Mouse (Mus musculus): ENCODE results near the gene Mtfr1l. TPM values are rescaled to one million over a fixed set of nuclear protein-coding genes. Genes with fewer than 3 reads are reported as not detected.
"Not testable (repeated sequence)": the region's sequence is repeated elsewhere in the genome, so short reads cannot be mapped to it uniquely, and the experiment has no call there.

Mtfr1l gene
- total and polyA plus RNA-seq, 3 experiments, result 54.5 to 119 (median 55.6) TPM

DNA sequence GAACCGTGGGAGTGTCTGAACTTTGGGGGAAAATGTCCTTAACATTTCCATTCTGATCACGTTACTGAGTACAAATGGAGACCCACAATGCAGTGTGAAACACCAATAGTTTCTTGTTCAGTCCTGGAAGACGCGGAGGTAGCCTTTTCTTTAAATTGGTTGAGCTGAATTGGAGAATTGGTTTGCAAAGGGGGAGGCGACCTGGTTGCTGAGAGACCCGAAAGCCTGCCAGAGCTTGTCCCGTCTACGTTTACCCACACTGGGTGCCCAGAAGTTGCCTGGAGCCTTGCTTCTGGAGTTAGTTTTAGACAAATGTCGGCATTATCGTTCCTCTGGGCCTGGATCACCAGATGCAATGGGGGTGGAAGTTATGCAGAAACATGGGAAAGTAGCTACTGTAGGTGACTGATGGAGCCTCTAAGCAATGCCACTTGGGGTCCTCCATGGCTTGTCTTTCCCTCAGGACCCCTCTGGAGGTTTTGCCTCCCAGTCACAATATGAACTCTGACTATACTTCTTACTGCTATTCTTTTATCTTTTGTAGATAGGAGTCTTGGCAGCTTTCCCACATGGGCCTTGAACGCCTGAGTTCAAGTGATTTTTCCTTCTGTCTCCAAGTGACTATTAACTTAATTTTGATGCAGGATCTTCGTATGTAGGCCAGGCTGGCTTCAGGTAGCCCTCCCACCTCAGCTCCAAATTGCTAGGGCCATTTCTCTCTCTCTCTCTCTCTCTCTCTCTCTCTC lies 37.0 kb downstream of the Mtfr1l start:
- H3K9me3 ChIP-seq (replicated peaks), result no peaks in the 10 kb centered on the region
- no peak for TF ChIP-seq POLR2AphosphoS5 (IDR thresholded peaks at IDR 0.05; ENCODE audit: insufficient replicate concordance, low read depth, low read length)
- TF ChIP-seq CTCF (IDR thresholded peaks at IDR 0.05; ENCODE audit: low read depth, low read length), result no peak
- no peak for TF ChIP-seq GATA1 (IDR thresholded peaks at IDR 0.05; ENCODE audit: borderline replicate concordance, low read length)
- no peak for TF ChIP-seq TAL1 (conservative IDR thresholded peaks at IDR 0.05; ENCODE audit: low read depth, low read length)
- TF ChIP-seq GATA2 (IDR thresholded peaks at IDR 0.05; ENCODE audit: borderline replicate concordance, low read depth, low read length), result no peak
- peaks cover 70% of the 10 kb centered on the region for H3K4me1 ChIP-seq (ENCODE audit: insufficient read depth, low read depth, low read length)

DNA sequence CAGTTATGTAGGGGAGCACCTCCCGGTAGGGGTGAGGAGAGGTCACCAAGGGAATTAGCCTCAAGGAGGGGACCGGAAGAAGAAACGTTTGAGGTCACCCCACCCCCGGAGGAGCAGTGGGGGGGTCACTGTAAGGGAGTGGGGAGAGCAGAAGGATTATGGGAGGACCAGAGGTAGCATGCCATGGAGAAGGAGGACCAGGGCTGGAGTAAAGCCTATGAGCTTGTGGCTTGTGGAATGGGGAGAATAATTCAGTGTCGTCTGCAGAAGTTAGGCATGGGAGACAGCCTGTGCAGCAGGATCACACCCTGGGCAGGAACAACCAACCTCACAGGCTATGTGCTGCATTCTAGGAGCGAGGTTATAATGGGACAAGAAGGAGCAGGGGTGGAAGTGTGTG lies 38.0 kb downstream of the Mtfr1l start:
- ATAC-seq (ENCODE audit: extremely low read depth, insufficient number of reproducible peaks, low FRiP score, poor library complexity, severe bottlenecking), result no peak
- H3K4me3 ChIP-seq (ENCODE audit: low read depth, low read length), result peak overlapping the region; percentile 73
- H3K4me1 ChIP-seq (ENCODE audit: insufficient read depth, low read depth, low read length), result peaks cover 78% of the 10 kb centered on the region
- DNase-seq (ENCODE audit: low spot score), result no peak
- TF ChIP-seq POLR2AphosphoS5 (IDR thresholded peaks at IDR 0.05; ENCODE audit: insufficient replicate concordance, low read depth, low read length), result no peak
- no peak for TF ChIP-seq TAL1 (conservative IDR thresholded peaks at IDR 0.05; ENCODE audit: low read depth, low read length)
- no peak for TF ChIP-seq GATA1 (IDR thresholded peaks at IDR 0.05; ENCODE audit: borderline replicate concordance, low read length)
- H3K36me3 ChIP-seq (replicated peaks), result peaks cover 33% of the 10 kb centered on the region
- no peaks in the 10 kb centered on the region for H3K9me3 ChIP-seq (replicated peaks)
- peaks cover under 1% of the 10 kb centered on the region; the same call in 1 of the 2 replicates for H3K27me3 ChIP-seq (ENCODE audit: insufficient read depth, low read length)

More for the DNA sequence above, 37.0 kb downstream of the Mtfr1l start:
- Histone ChIP-seq H3K36me3 (replicated peaks) (peaks cover 38% of the 10 kb centered on the region), H3K4me3 (ENCODE audit: low read depth, low read length) (peak overlapping the region; percentile 73; the same call in 1 of the 2 replicates), H3K27me3 (ENCODE audit: insufficient read depth, low read length) (no peaks in the 10 kb centered on the region)
- DNase-seq (ENCODE audit: low spot score) (no peak), ATAC-seq (ENCODE audit: extremely low read depth, insufficient number of reproducible peaks, low FRiP score, poor library complexity, severe bottlenecking) (no peak)

DNA sequence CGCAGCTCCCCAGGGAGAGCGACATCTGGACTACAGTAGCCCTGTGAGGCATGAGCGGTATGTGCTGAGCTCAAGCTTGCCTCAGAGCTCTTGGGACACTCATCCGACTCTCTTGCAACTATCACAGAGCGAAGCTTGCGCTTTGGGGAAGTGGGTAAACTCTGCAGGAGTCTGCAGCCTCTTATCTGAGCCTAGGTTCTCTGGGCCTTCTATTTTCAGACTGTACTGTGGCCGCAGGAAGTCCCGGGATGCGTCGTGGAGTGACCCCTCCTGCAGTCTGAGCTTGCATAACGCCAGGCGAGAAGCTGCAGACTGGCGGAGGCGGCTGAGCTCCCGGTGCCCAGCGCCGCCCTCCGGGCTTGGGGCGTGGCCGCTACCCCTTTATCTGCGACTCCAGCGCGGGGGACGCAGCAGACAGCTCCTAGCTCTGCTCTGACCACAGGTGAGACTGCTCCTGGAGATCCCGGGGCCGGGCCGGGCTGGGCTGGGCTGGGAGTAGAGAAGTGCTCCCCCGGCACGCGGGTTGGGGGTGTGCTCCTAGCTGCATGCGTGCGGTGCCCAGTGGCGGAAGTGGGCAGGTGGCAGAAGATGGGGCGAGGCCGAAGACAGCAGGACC lies 38.5 kb downstream of the Mtfr1l start, which contains the start of gene Paqr7:
Gene Paqr7 (plus strand): TSS at position 103 of the 616 bp plus-strand sequence.
- peaks cover 28% of the 10 kb centered on the region for H3K36me3 ChIP-seq (replicated peaks)
- H3K9me3 ChIP-seq (replicated peaks), result no peaks in the 10 kb centered on the region
- TF ChIP-seq CTCF (IDR thresholded peaks at IDR 0.05; ENCODE audit: low read depth, low read length) (no peak), GATA1 (IDR thresholded peaks at IDR 0.05; ENCODE audit: borderline replicate concordance, low read length) (no peak), GATA2 (IDR thresholded peaks at IDR 0.05; ENCODE audit: borderline replicate concordance, low read depth, low read length) (no peak), POLR2AphosphoS5 (IDR thresholded peaks at IDR 0.05; ENCODE audit: insufficient replicate concordance, low read depth, low read length) (no peak), TAL1 (conservative IDR thresholded peaks at IDR 0.05; ENCODE audit: low read depth, low read length) (no peak; the same call in 1 of the 2 replicates)
- peak within 1 kb of the TSS; percentile 73 for H3K4me3 ChIP-seq (ENCODE audit: low read depth, low read length)
- DNase-seq (ENCODE audit: low spot score), result peak; percentile 68
- peak; percentile 12; the same call in 1 of the 2 replicates for ATAC-seq (ENCODE audit: extremely low read depth, insufficient number of reproducible peaks, low FRiP score, poor library complexity, severe bottlenecking)
- peaks cover 5% of the 10 kb centered on the region; the same call in 1 of the 2 replicates for H3K27me3 ChIP-seq (ENCODE audit: insufficient read depth, low read length)
- peaks cover 75% of the 10 kb centered on the region for H3K4me1 ChIP-seq (ENCODE audit: insufficient read depth, low read depth, low read length)

DNA sequence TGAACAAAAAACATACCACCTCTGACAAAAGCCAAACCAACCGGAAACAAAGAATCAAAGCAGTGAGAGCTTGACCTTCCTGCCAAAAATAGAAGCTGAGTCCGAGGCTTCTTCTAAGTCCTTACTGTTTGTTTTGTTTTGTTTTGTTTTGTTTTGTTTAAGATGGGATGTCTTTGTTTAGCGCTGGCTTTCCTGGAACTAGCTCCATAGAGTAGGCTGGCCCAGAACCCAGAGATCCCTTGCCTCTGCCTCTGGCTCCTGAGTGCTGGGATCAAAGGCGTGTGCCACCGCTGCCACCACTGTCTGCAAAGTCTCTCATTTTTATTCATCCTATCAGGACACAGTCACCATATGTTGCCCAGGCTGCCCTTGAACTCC lies 39.7 kb downstream of the Mtfr1l start:
- Histone ChIP-seq H3K36me3 (replicated peaks) (peaks cover 16% of the 10 kb centered on the region), H3K27me3 (ENCODE audit: insufficient read depth, low read length) (peaks cover 9% of the 10 kb centered on the region; the same call in 1 of the 2 replicates), H3K4me3 (ENCODE audit: low read depth, low read length) (no peak overlapping the region; the same call in 1 of the 2 replicates), H3K4me1 (ENCODE audit: insufficient read depth, low read depth, low read length) (peaks cover 76% of the 10 kb centered on the region), H3K9me3 (replicated peaks) (no peaks in the 10 kb centered on the region)
- TF ChIP-seq TAL1 (conservative IDR thresholded peaks at IDR 0.05; ENCODE audit: low read depth, low read length) (no peak), POLR2AphosphoS5 (IDR thresholded peaks at IDR 0.05; ENCODE audit: insufficient replicate concordance, low read depth, low read length) (no peak), GATA1 (IDR thresholded peaks at IDR 0.05; ENCODE audit: borderline replicate concordance, low read length) (no peak), GATA2 (IDR thresholded peaks at IDR 0.05; ENCODE audit: borderline replicate concordance, low read depth, low read length) (no peak)
- DNase-seq (ENCODE audit: low spot score) (no peak), ATAC-seq (ENCODE audit: extremely low read depth, insufficient number of reproducible peaks, low FRiP score, poor library complexity, severe bottlenecking) (no peak)

DNA sequence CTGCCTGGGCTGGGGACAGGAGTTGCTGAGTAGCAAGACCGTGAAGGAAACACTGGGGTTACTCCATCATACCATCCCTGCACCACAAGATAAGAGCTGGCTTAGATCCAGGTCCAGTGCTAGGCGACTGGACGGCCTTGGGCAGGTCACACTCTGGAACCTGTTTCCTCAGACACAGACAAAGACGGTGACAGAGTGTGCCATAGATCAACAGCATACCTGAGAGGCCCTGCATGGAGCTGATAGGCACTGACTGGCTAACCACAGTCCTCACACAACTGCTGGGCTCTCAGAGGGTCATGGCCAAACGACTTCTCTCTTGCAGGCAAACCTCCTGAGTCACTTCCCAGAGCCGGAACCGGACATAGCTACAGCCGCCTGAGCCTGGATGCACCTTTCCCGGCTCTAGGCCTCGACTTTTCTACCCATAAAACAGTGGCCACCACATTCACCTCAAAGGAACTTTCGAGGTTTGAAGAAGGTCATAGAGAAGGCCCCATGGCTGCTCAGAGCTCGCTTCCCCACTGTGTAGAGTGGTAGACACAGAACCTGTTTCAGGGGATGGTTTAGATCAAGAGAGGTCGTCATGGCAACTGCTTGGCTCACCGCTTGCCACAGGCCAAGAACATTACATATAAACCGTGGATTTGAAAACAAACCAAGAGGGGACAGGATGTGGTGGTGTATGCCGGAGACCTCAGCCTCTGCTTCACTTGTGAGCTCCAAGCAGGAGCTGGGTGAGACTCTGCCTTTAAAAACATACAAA lies 40.2 kb downstream of the Mtfr1l start:
- H3K4me3 ChIP-seq (ENCODE audit: low read depth, low read length), result peak overlapping the region; percentile 44; the same call in 1 of the 2 replicates
- peaks cover 12% of the 10 kb centered on the region for H3K36me3 ChIP-seq (replicated peaks)
- peaks cover 80% of the 10 kb centered on the region for H3K4me1 ChIP-seq (ENCODE audit: insufficient read depth, low read depth, low read length)
- no peaks in the 10 kb centered on the region for H3K9me3 ChIP-seq (replicated peaks)
- DNase-seq (ENCODE audit: low spot score) (peak; percentile 70), ATAC-seq (ENCODE audit: extremely low read depth, insufficient number of reproducible peaks, low FRiP score, poor library complexity, severe bottlenecking) (peak; percentile 85)
- peaks cover 11% of the 10 kb centered on the region; the same call in 1 of the 2 replicates for H3K27me3 ChIP-seq (ENCODE audit: insufficient read depth, low read length)
- TF ChIP-seq TAL1 (conservative IDR thresholded peaks at IDR 0.05; ENCODE audit: low read depth, low read length) (peak; percentile 82), CTCF (IDR thresholded peaks at IDR 0.05; ENCODE audit: low read depth, low read length) (no peak)

DNA sequence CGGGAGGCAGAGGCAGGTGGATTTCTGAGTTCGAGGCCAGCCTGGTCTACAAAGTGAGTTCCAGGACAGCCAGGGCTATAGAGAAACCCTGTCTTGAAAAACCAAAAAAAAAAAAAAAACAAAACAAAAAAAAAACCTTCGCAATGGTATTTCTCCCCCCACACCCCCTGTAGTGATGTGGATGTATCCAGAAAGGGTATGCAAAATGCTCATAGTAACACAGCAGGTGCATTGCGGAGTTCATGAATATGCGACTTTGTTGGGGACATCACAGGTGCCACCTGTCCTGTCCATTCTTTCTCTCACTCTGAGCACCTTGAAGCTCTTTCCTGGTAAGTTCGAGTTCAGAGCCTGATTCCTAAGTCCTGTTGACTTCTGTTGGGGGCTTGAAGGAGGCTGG lies 41.0 kb downstream of the Mtfr1l start:
- Histone ChIP-seq H3K4me1 (ENCODE audit: insufficient read depth, low read depth, low read length) (peaks cover 79% of the 10 kb centered on the region), H3K27me3 (ENCODE audit: insufficient read depth, low read length) (peaks cover 16% of the 10 kb centered on the region)
- H3K4me3 ChIP-seq (ENCODE audit: low read depth, low read length), result not testable (repeated sequence)

More for the DNA sequence above, 41.0 kb downstream of the Mtfr1l start:
- not testable (repeated sequence) for ATAC-seq (ENCODE audit: extremely low read depth, insufficient number of reproducible peaks, low FRiP score, poor library complexity, severe bottlenecking); DNase-seq (ENCODE audit: low spot score); H3K9me3 ChIP-seq (replicated peaks); H3K36me3 ChIP-seq (replicated peaks)
